Mouse (Mus musculus) heart, embryonic 10.5 days (tissue): Measurements from ENCODE around the gene Fignl2. TPM values are rescaled to one million over a fixed set of nuclear protein-coding genes. Genes with fewer than 3 reads are reported as not detected.
A peak's percentile ranks its signal among the peaks of the same experiment; 100 is the strongest.

Experiments used
- DNase-seq: peaks from one replicate; pipeline ENCODE4 v3.0.0-alpha.2; 2017; ENCODE audit warnings: low spot score
- H3K27ac ChIP-seq: fragments of 300-500 bp; sonication (generic); 2 replicates; pipeline ENCODE4 v1.5.1; 2016; ENCODE audit warnings: mild to moderate bottlenecking
- H3K27me3 ChIP-seq: fragments of 300-500 bp; sonication (generic); 2 replicates; pipeline ENCODE4 v1.6.1; 2016; ENCODE audit warnings: mild to moderate bottlenecking; ENCODE audit not compliant: poor library complexity, insufficient read depth, severe bottlenecking
- H3K36me3 ChIP-seq: fragments of 300-500 bp; sonication (generic); 2 replicates; pipeline ENCODE4 v1.6.1; 2016; ENCODE audit warnings: mild to moderate bottlenecking, moderate library complexity
- H3K4me1 ChIP-seq: fragments of 300-500 bp; sonication (generic); 2 replicates; pipeline ENCODE4 v1.6.1; 2016; ENCODE audit warnings: mild to moderate bottlenecking
- H3K4me3 ChIP-seq: fragments of 300-500 bp; sonication (generic); 2 replicates; pipeline ENCODE4 v1.5.1; 2016; ENCODE audit warnings: mild to moderate bottlenecking, moderate library complexity
- H3K9me3 ChIP-seq: fragments of 300-500 bp; sonication (generic); 2 replicates; pipeline ENCODE4 v1.6.1; 2016; ENCODE audit warnings: mild to moderate bottlenecking, moderate library complexity
- WGBS: fragments of 180-500 bp; shearing (Covaris S2); methylation state at CpG from one replicate; pipeline ENCODE4 v1.1.7; 2016; 5-methylcytosine and 5-hydroxymethylcytosine counted together
- polyA plus RNA-seq: library from polyadenylated mRNA; unstranded; fragments of >200 nt; fragmentation: Nextera tagmentation; extraction: Ambion mirVana; gene quantifications from 2 replicates; pipeline ENCODE4 v1.2.1, GENCODE M21; 2016

Gene Fignl2
- polyA plus RNA-seq, 1 experiment from 2014 or later, result 0.60 TPM

DNA sequence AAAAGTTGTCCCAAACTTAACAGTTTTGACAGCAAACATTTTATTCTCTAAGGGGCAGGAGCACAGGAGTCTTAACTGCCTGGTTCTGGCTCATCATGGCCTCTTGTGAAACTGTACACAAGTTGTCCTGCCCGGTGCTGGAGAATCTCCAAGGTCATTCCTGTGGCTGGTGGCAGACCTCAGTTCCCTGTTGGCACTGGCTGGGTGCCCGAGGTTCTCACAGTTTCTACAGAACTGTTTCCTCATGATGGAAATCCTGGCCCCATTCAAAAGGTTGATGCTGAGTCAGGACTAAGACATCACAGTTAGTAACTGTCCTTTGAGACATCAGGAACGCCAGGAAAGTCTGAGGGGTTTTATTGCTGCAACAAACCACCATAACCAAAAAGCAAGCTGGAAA is 8.6 kb upstream of the Fignl2 start:
- Histone ChIP-seq H3K9me3 (no peaks in the 10 kb centered on the region), H3K4me1 (peaks cover 13% of the 10 kb centered on the region), H3K27me3 (peaks cover 2% of the 10 kb centered on the region; the same call in 1 of the 2 replicates), H3K27ac (no peak overlapping the region), H3K36me3 (no peaks in the 10 kb centered on the region), H3K4me3 (no peak overlapping the region)
- 71% methylated on average over 3 of the region's 3 CpGs for WGBS
- DNase-seq, result no peak

DNA sequence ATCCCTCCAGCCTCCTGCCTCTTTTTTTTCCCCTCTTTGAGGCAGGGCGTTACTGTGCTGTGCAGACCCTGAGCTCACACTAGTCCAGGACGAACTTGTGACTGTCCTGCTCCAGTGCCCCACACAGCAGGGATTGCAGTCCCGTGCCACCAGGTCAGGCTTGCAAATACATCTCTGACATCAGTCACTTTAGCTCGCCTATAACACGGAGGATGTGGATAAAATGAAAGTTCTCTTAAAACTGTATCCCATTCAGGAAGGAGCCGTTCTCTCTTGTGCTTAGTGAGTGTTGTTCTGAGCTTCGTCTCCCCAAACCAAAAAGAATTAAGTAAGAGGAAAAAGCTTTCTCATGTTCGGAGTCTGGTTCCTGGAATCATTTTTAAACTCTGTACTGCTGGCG is 8.1 kb upstream of the Fignl2 start:
- no peaks in the 10 kb centered on the region for H3K9me3 ChIP-seq
- WGBS, result 76% methylated on average over 9 of the region's 9 CpGs

DNA sequence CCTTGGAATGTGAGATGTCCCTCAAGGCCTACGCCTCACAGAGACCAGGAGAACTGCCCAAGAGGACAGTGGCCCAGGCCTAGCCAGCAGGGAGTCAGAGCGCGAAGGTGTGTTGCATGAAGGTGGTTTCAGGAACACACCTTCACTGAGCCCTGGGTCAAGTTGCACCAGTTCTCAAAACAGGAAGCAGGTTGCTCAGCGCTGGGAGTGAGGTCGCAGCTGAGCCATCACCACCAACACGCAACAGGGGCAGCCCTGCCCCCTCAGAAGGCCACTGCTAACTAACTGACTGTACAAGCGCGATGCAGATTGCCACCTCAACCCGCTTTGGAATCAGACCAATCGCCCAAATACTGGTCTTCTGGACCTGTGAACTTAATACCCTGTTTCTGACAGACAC is 6.1 kb upstream of the Fignl2 start:
- DNase-seq, result no peak
- WGBS, result 60% methylated on average over 10 of the region's 10 CpGs
- Histone ChIP-seq H3K9me3 (no peaks in the 10 kb centered on the region), H3K4me1 (peaks cover 33% of the 10 kb centered on the region), H3K4me3 (no peak overlapping the region), H3K27ac (no peak overlapping the region), H3K36me3 (no peaks in the 10 kb centered on the region), H3K27me3 (no peaks in the 10 kb centered on the region)

More for the DNA sequence above, 8.1 kb upstream of the Fignl2 start:
- no peak overlapping the region for H3K4me3 ChIP-seq
- no peak for DNase-seq
- H3K4me1 ChIP-seq, result peaks cover 14% of the 10 kb centered on the region
- H3K27ac ChIP-seq, result no peak overlapping the region
- H3K27me3 ChIP-seq, result no peaks in the 10 kb centered on the region
- no peaks in the 10 kb centered on the region for H3K36me3 ChIP-seq

- H3K4me3 ChIP-seq, result no peak overlapping the region
- 46% methylated on average over 4 of the region's 4 CpGs for WGBS
- no peak for DNase-seq
Observed at GRCm38 (mm10) chr15:101082236-101082635, 3.9 kb upstream of the Fignl2 start.

DNA sequence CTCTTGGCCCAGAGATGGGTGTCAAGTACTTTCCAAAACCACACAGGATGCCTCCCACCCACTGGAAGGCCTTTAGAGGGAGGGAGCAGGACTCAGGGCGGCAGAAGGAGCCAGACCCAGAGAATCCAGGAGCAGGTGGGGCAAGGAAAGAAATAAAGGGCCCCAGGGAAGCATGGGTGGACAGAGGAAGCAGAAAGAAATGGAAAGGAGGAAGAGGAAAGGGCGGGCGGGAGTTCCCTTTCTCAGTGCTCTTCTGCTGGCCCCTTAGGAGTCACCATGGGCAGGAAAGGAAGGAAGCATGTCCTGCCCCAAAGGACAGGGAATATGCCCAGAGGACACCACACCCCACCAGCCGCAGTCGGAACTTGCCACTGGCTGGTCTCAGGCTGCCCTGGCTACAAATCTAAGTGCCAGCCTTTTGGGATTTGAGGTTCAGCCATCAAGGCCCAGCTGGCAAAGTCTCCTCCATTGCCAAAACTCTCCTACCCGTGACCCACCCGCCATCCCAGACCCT is 2.7 kb upstream of the Fignl2 start:
- H3K36me3 ChIP-seq, result no peaks in the 10 kb centered on the region
- no peak overlapping the region for H3K4me3 ChIP-seq
- peak overlapping the region; percentile 62; the same call in 1 of the 2 replicates for H3K27ac ChIP-seq
- no peak for DNase-seq
- peaks cover 67% of the 10 kb centered on the region for H3K4me1 ChIP-seq
- peaks cover 7% of the 10 kb centered on the region for H3K27me3 ChIP-seq
- WGBS, result 67% methylated on average over 7 of the region's 7 CpGs
- H3K9me3 ChIP-seq, result no peaks in the 10 kb centered on the region

More at GRCm38 (mm10) chr15:101082236-101082635, 3.9 kb upstream of the Fignl2 start:
- Histone ChIP-seq H3K36me3 (no peaks in the 10 kb centered on the region), H3K27ac (peak overlapping the region; percentile 59), H3K4me1 (peaks cover 56% of the 10 kb centered on the region), H3K9me3 (no peaks in the 10 kb centered on the region), H3K27me3 (no peaks in the 10 kb centered on the region)

GRCm38 (mm10) chr15:101080031-101080520 is 1.7 kb upstream of the Fignl2 start:
- Histone ChIP-seq H3K27ac (peak overlapping the region; percentile 56; the same call in 1 of the 2 replicates), H3K4me3 (no peak overlapping the region)
- no peak for DNase-seq

DNA sequence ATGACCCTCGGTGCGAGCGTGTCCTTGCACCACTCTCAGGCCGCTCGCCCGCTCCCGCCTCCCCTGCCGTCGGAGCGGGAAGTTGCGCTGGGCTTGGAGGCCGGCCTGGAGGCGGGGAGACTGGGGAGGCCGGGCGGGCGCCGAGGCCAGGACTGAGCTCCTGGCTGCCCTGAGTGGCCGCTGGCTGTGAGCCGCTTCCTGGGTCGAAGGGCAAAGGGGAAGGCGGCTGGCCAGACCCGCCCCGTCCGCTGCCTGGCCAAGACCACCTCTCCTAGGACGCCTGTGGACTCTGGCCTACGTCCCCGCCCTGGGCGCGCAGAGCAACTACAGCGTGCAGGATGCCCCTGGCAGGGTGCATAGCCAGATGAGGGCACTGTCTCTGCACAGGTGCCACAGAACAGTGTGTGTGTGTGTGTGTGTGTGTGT is 377 bp upstream of the Fignl2 start:
- WGBS, result under 1% methylated on average over 28 of the region's 30 CpGs
- Histone ChIP-seq H3K36me3 (no peaks in the 10 kb centered on the region), H3K27me3 (peaks cover 7% of the 10 kb centered on the region), H3K4me1 (peaks cover 77% of the 10 kb centered on the region), H3K9me3 (no peaks in the 10 kb centered on the region), H3K27ac (peak overlapping the region; percentile 97), H3K4me3 (peak overlapping the region; percentile 98)
- DNase-seq, result peak; percentile 90

More at GRCm38 (mm10) chr15:101080031-101080520, 1.7 kb upstream of the Fignl2 start:
- peaks cover 74% of the 10 kb centered on the region for H3K4me1 ChIP-seq
- no peaks in the 10 kb centered on the region for H3K36me3 ChIP-seq
- 80% methylated on average over 9 of the region's 9 CpGs for WGBS
- H3K9me3 ChIP-seq, result no peaks in the 10 kb centered on the region
- peaks cover 7% of the 10 kb centered on the region for H3K27me3 ChIP-seq

DNA sequence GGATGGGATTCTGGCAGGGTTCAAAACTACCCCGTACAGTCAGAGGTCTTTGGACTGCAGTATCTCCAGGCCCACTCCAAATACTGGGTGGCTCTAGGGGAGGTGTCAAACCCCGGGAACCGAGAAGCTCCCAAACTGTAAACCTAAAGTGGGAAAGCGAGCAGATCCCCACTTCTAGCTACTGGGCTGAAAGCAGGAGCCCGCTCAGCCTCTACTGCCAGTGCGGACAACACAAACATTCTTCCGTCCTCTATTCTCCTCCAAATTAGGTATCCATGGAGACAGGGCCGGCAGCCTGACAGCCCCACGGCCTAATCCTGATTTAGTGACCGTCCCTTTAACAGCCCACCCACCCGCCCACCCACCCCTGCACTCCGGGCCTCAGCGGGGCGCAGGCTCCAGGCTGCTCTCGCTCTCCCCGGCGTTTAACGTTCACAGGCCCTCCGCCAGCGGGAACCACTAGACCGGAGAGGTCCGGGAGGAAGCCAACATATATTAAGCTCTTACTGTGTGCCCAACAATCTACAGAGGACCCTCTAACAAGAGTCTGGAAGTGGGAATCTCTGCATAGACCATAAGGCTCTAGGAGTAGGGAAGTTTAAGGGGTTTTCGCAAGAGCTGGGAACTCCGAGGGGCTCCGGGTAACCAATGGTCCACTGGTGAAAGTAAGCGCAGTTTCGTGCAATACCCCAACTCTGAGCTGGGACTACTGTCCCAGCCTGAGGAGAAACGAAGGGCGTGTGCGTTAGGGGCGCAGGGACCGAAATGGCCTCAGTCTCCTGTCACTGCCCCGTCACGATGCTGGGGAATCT is 1.2 kb downstream of the Fignl2 start:
- WGBS, result under 1% methylated on average over 34 of the region's 34 CpGs
- peaks cover 7% of the 10 kb centered on the region for H3K27me3 ChIP-seq
- H3K4me3 ChIP-seq, result peak overlapping the region; percentile 98
- H3K9me3 ChIP-seq, result no peaks in the 10 kb centered on the region
- no peak for DNase-seq
- peaks cover 86% of the 10 kb centered on the region for H3K4me1 ChIP-seq
- peak overlapping the region; percentile 97 for H3K27ac ChIP-seq
- no peaks in the 10 kb centered on the region for H3K36me3 ChIP-seq

GRCm38 (mm10) chr15:101076071-101077000 is 2.0 kb downstream of the Fignl2 start:
- Histone ChIP-seq H3K9me3 (no peaks in the 10 kb centered on the region), H3K27me3 (peaks cover 7% of the 10 kb centered on the region), H3K27ac (peak overlapping the region; percentile 97; the same call in 1 of the 2 replicates), H3K4me3 (peak overlapping the region; percentile 98), H3K4me1 (peaks cover 86% of the 10 kb centered on the region), H3K36me3 (no peaks in the 10 kb centered on the region)
- no peak for DNase-seq
- WGBS, result 10% methylated on average over 26 of the region's 26 CpGs

DNA sequence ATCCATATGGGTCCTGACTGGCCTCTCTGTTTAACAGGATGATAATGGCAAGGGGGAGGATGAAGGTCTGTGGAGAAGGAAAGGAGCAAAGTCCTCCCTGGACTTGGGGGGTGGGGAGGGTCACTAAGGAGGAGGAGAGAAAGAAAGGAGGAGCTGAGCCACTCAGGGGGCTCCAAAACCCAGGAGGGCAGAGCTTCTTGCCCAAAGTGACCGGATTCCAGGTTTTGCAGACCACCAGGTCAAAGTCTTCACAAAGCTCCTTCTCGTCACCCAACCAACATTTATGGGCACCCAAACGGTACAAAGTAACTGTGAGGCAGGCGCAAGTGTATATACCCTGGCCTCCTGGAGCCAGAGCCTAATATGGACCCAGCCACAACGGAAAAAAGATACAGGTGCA is 2.7 kb downstream of the Fignl2 start:
- Histone ChIP-seq H3K9me3 (no peaks in the 10 kb centered on the region), H3K36me3 (no peaks in the 10 kb centered on the region), H3K4me3 (peak overlapping the region; percentile 30), H3K4me1 (peaks cover 86% of the 10 kb centered on the region), H3K27ac (no peak overlapping the region), H3K27me3 (peaks cover 7% of the 10 kb centered on the region)
- no peak for DNase-seq
- WGBS, result 63% methylated on average over 5 of the region's 5 CpGs

- Histone ChIP-seq H3K36me3 (no peaks in the 10 kb centered on the region), H3K27me3 (peaks cover 7% of the 10 kb centered on the region), H3K27ac (no peak overlapping the region), H3K4me3 (no peak overlapping the region), H3K4me1 (peaks cover 86% of the 10 kb centered on the region), H3K9me3 (no peaks in the 10 kb centered on the region)
- no peak for DNase-seq
- WGBS, result 75% methylated on average over 4 of the region's 4 CpGs
Observed at GRCm38 (mm10) chr15:101075150-101075549, 3.2 kb downstream of the Fignl2 start.

- no peaks in the 10 kb centered on the region for H3K36me3 ChIP-seq
- H3K27ac ChIP-seq, result 0 out of 2 replicates have a peak overlapping the region, but pooled peaks have one; percentile 3
- H3K27me3 ChIP-seq, result peaks cover 7% of the 10 kb centered on the region
- H3K4me3 ChIP-seq, result no peak overlapping the region
- 76% methylated on average over 5 of the region's 5 CpGs for WGBS
- no peak for DNase-seq
- no peaks in the 10 kb centered on the region for H3K9me3 ChIP-seq
- peaks cover 85% of the 10 kb centered on the region for H3K4me1 ChIP-seq
Observed at GRCm38 (mm10) chr15:101074067-101074466, 4.3 kb downstream of the Fignl2 start.
